Mouse (Mus musculus): ENCODE results near the gene Rgs7.

DNA sequence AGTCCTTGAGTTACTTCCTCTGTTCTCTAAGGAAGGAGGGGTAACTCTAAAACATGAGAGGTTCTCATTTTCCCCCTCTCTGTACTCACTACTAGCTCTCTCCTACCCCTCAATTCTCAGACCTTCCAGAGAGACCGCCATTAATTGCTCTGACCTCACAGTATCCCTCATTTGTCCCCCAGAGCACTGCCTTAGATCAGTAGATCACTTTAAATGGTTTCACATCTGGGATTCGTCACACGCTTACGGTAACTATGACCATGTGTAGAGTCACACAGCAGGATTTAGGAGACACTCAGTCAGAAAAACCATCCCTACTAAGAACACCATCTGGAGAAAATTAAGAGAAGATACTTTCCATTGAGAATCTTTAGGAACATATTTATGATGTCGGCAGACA, 456.8 kb downstream of the Rgs7 start:
- TF ChIP-seq CTCF (IDR thresholded peaks at IDR 0.05; ENCODE audit: borderline replicate concordance, insufficient read depth, low read length) (no peak), POLR2A (IDR thresholded peaks at IDR 0.05; ENCODE audit: low read depth, low read length) (no peak)
